Mouse (Mus musculus) embryonic facial prominence, embryonic 15.5 days (tissue): Measurements from ENCODE around the gene Tnfrsf1b. TPM values are rescaled to one million over a fixed set of nuclear protein-coding genes. Genes with fewer than 3 reads are reported as not detected.

ENCODE experiments used
- ATAC-seq: fragments of 200-750 bp; cut with Nextera tagmentation; 2 replicates; pipeline ENCODE4 v1.8.0; 2017; ENCODE audit warnings: low read depth, moderate TSS enrichment; ENCODE audit not compliant: insufficient number of reproducible peaks, low FRiP score, low TSS enrichment
- H3K27ac ChIP-seq: fragments of 300-500 bp; sonication (generic); replicated peaks from 2 replicates; pipeline ENCODE4 v1.5.1; 2015; ENCODE audit warnings: mild to moderate bottlenecking, inconsistent platforms
- H3K27me3 ChIP-seq: fragments of 300-500 bp; sonication (generic); 2 replicates; pipeline ENCODE4 v1.6.1; 2015; ENCODE audit warnings: inconsistent platforms
- H3K36me3 ChIP-seq: fragments of 300-500 bp; sonication (generic); 2 replicates; pipeline ENCODE4 v1.6.1; 2015; ENCODE audit warnings: mild to moderate bottlenecking, inconsistent platforms
- H3K4me1 ChIP-seq: fragments of 300-500 bp; sonication (generic); 2 replicates; pipeline ENCODE4 v1.6.1; 2015; ENCODE audit warnings: inconsistent platforms
- H3K4me2 ChIP-seq: fragments of 300-500 bp; sonication (generic); replicated peaks from 2 replicates; pipeline ENCODE4 v1.6.1; 2015; ENCODE audit warnings: mild to moderate bottlenecking, inconsistent platforms
- H3K4me3 ChIP-seq: fragments of 300-500 bp; sonication (generic); replicated peaks from 2 replicates; pipeline ENCODE4 v1.5.1; 2015; ENCODE audit warnings: mild to moderate bottlenecking, inconsistent platforms
- H3K9ac ChIP-seq: fragments of 300-500 bp; sonication (generic); 2 replicates; pipeline ENCODE4 v1.6.1; 2015; ENCODE audit warnings: inconsistent platforms
- H3K9me3 ChIP-seq: fragments of 300-500 bp; sonication (generic); replicated peaks from 2 replicates; pipeline ENCODE4 v1.6.1; 2016; ENCODE audit warnings: inconsistent platforms
- WGBS: fragments of 180-500 bp; shearing (Covaris S2); methylation state at CpG from one replicate; pipeline ENCODE4 v1.1.7; 2015; 5-methylcytosine and 5-hydroxymethylcytosine counted together
- polyA plus RNA-seq: library from polyadenylated mRNA; unstranded; fragments of >200 nt; fragmentation: Nextera tagmentation; extraction: Ambion mirVana; gene quantifications from 2 replicates; pipeline ENCODE4 v1.2.1, GENCODE M21; 2015

The Tnfrsf1b gene
- polyA plus RNA-seq, 1 experiment from 2014 or later, result 4.8 TPM

GRCm38 (mm10) chr4:145254418-145254817 lies 7.7 kb upstream of the Tnfrsf1b start:
- no peaks in the 10 kb centered on the region for H3K36me3 ChIP-seq

GRCm38 (mm10) chr4:145252611-145253010 lies 5.9 kb upstream of the Tnfrsf1b start:
- 85% methylated on average over 8 of the region's 8 CpGs for WGBS
- Histone ChIP-seq H3K4me1 (no peaks in the 10 kb centered on the region), H3K27me3 (peaks cover 4% of the 10 kb centered on the region), H3K27ac (no peak overlapping the region), H3K9ac (no peak overlapping the region), H3K36me3 (no peaks in the 10 kb centered on the region), H3K9me3 (no peaks in the 10 kb centered on the region), H3K4me2 (no peak overlapping the region), H3K4me3 (no peak overlapping the region)
- ATAC-seq, result no peak

More at GRCm38 (mm10) chr4:145254418-145254817, 7.7 kb upstream of the Tnfrsf1b start:
- no peaks in the 10 kb centered on the region for H3K9me3 ChIP-seq
- no peaks in the 10 kb centered on the region for H3K27me3 ChIP-seq
- H3K4me3 ChIP-seq, result no peak overlapping the region
- no peak overlapping the region for H3K27ac ChIP-seq
- H3K4me2 ChIP-seq, result no peak overlapping the region
- H3K4me1 ChIP-seq, result no peaks in the 10 kb centered on the region
- 58% methylated on average over 13 of the region's 13 CpGs for WGBS
- ATAC-seq, result no peak
- no peak overlapping the region for H3K9ac ChIP-seq

- Histone ChIP-seq H3K9me3 (no peaks in the 10 kb centered on the region), H3K27ac (no peak overlapping the region), H3K4me1 (peaks cover 3% of the 10 kb centered on the region), H3K36me3 (no peaks in the 10 kb centered on the region), H3K4me3 (no peak overlapping the region), H3K9ac (no peak overlapping the region), H3K4me2 (no peak overlapping the region), H3K27me3 (peaks cover 15% of the 10 kb centered on the region)
- ATAC-seq, result no peak
- WGBS, result 86% methylated on average over 4 of the region's 4 CpGs
Observed at GRCm38 (mm10) chr4:145251546-145251945, 4.9 kb upstream of the Tnfrsf1b start.

- H3K27me3 ChIP-seq, result peaks cover 29% of the 10 kb centered on the region
- H3K9ac ChIP-seq, result no peak overlapping the region
- H3K36me3 ChIP-seq, result no peaks in the 10 kb centered on the region
- H3K4me2 ChIP-seq, result no peak overlapping the region
- ATAC-seq, result no peak
- WGBS, result 78% methylated on average over 4 of the region's 4 CpGs
- no peak overlapping the region for H3K4me3 ChIP-seq
- no peaks in the 10 kb centered on the region for H3K9me3 ChIP-seq
- peaks cover 10% of the 10 kb centered on the region for H3K4me1 ChIP-seq
- H3K27ac ChIP-seq, result no peak overlapping the region
Observed at GRCm38 (mm10) chr4:145250002-145250401, 3.3 kb upstream of the Tnfrsf1b start.

GRCm38 (mm10) chr4:145247556-145247955 lies 886 bp upstream of the Tnfrsf1b start:
- Histone ChIP-seq H3K4me2 (no peak overlapping the region), H3K27ac (no peak overlapping the region), H3K4me1 (peaks cover 10% of the 10 kb centered on the region), H3K9ac (no peak overlapping the region), H3K27me3 (peaks cover 34% of the 10 kb centered on the region), H3K36me3 (no peaks in the 10 kb centered on the region), H3K9me3 (no peaks in the 10 kb centered on the region), H3K4me3 (no peak overlapping the region)
- 77% methylated on average over 2 of the region's 2 CpGs for WGBS
- ATAC-seq, result no peak

- ATAC-seq, result no peak
- Histone ChIP-seq H3K9ac (no peak overlapping the region), H3K4me3 (0 out of 2 replicates have a peak overlapping the region, but pooled peaks have one; percentile 40), H3K36me3 (no peaks in the 10 kb centered on the region), H3K9me3 (no peaks in the 10 kb centered on the region), H3K27me3 (peaks cover 34% of the 10 kb centered on the region), H3K27ac (no peak overlapping the region), H3K4me1 (peaks cover 10% of the 10 kb centered on the region), H3K4me2 (no peak overlapping the region)
- WGBS, result 79% methylated on average over 3 of the region's 3 CpGs
Observed at GRCm38 (mm10) chr4:145245581-145245980, 1.1 kb downstream of the Tnfrsf1b start.

GRCm38 (mm10) chr4:145244676-145245075 lies 2.0 kb downstream of the Tnfrsf1b start:
- no peaks in the 10 kb centered on the region for H3K9me3 ChIP-seq
- peaks cover 11% of the 10 kb centered on the region for H3K4me1 ChIP-seq
- H3K4me3 ChIP-seq, result no peak overlapping the region
- H3K9ac ChIP-seq, result no peak overlapping the region
- ATAC-seq, result no peak
- H3K27me3 ChIP-seq, result peaks cover 34% of the 10 kb centered on the region
- H3K27ac ChIP-seq, result no peak overlapping the region
- no peaks in the 10 kb centered on the region for H3K36me3 ChIP-seq
- no peak overlapping the region for H3K4me2 ChIP-seq
- WGBS, result 87% methylated on average over 2 of the region's 2 CpGs

GRCm38 (mm10) chr4:145242719-145243350 lies 3.8 kb downstream of the Tnfrsf1b start:
- Histone ChIP-seq H3K4me3 (no peak overlapping the region), H3K4me1 (peaks cover 18% of the 10 kb centered on the region), H3K9ac (no peak overlapping the region), H3K4me2 (no peak overlapping the region), H3K27me3 (peaks cover 32% of the 10 kb centered on the region), H3K36me3 (no peaks in the 10 kb centered on the region), H3K27ac (no peak overlapping the region), H3K9me3 (no peaks in the 10 kb centered on the region)
- no peak for ATAC-seq
- WGBS, result 53% methylated on average over 1 of the region's 1 CpGs

GRCm38 (mm10) chr4:145240723-145241231 lies 5.9 kb downstream of the Tnfrsf1b start:
- Histone ChIP-seq H3K27me3 (peaks cover 12% of the 10 kb centered on the region), H3K36me3 (no peaks in the 10 kb centered on the region), H3K27ac (no peak overlapping the region), H3K9ac (no peak overlapping the region), H3K4me3 (no peak overlapping the region), H3K9me3 (no peaks in the 10 kb centered on the region), H3K4me2 (no peak overlapping the region), H3K4me1 (peaks cover 8% of the 10 kb centered on the region; the same call in 1 of the 2 replicates)
- ATAC-seq, result no peak
- WGBS, result 71% methylated on average over 4 of the region's 4 CpGs

GRCm38 (mm10) chr4:145239049-145239830 lies 7.4 kb downstream of the Tnfrsf1b start:
- Histone ChIP-seq H3K4me1 (peaks cover 8% of the 10 kb centered on the region; the same call in 1 of the 2 replicates), H3K9me3 (no peaks in the 10 kb centered on the region), H3K36me3 (no peaks in the 10 kb centered on the region), H3K27ac (0 out of 2 replicates have a peak overlapping the region, but pooled peaks have one; percentile 34), H3K4me2 (no peak overlapping the region), H3K27me3 (no peaks in the 10 kb centered on the region), H3K9ac (no peak overlapping the region), H3K4me3 (no peak overlapping the region)
- 31% methylated on average over 4 of the region's 4 CpGs for WGBS
- peak; percentile 76 for ATAC-seq

- no peaks in the 10 kb centered on the region for H3K36me3 ChIP-seq
- H3K9me3 ChIP-seq, result no peaks in the 10 kb centered on the region
- H3K4me1 ChIP-seq, result peaks cover 8% of the 10 kb centered on the region; the same call in 1 of the 2 replicates
- ATAC-seq, result no peak
- no peak overlapping the region for H3K4me3 ChIP-seq
- no peaks in the 10 kb centered on the region for H3K27me3 ChIP-seq
- H3K9ac ChIP-seq, result no peak overlapping the region
- no peak overlapping the region for H3K27ac ChIP-seq
- WGBS, result 84% methylated on average over 7 of the region's 7 CpGs
- H3K4me2 ChIP-seq, result no peak overlapping the region
Observed at GRCm38 (mm10) chr4:145236027-145236426, 10.6 kb downstream of the Tnfrsf1b start.
